Mouse (Mus musculus) gastrocnemius, adult 8-10 months (tissue): ENCODE results near the gene Vwa8. TPM values are rescaled to one million over a fixed set of nuclear protein-coding genes. Genes with fewer than 3 reads are reported as not detected.

Source experiments
- DNase-seq, 2 experiments: peaks; one replicate each; pipeline ENCODE4 v3.0.0; 2022; ENCODE audit warnings: low spot score in 2 of 2
- total RNA-seq, 4 experiments: library from RNA; stranded (reverse); gene quantifications; 2 replicates each; pipeline ENCODE4 v1.2.4; 2022

The Vwa8 gene
- total RNA-seq, 4 experiments from 2014 or later: 76.1 to 89.9 (median 79.6) TPM

GRCm38 (mm10) chr14:79178247-79178646 is 329.4 kb downstream of the Vwa8 start:
- DNase-seq: no peak

DNA sequence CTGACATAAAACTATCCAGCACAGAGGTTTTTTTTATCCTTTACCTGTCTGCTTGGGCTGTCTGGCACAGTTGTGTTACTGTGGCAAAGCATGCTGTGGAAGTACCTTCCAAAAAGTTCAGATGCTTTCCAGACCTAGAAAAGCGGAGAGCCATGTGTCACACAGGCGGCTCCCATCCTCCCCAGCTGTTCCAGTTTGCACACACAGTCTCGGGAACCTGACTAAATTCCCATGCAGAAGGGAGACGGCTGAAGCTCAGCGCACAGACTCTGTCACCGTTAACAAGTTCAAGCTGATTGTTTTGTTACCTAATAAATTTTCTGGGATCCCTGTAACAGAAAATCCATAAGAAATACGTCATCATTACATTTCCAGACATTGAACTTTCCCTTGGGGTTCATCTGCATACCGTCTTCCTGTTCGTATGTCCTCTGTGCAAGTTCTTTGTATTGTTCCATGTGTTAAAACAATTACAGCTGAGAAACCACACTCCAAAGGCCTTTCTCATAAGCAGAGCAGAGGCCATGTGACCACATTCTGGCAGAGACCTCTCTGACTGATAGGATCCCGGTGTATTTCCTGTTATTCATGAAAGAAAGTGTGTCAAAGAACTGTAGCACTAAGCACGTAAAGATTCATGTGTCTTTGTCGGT is 331.4 kb downstream of the Vwa8 start:
- DNase-seq: no peak

DNA sequence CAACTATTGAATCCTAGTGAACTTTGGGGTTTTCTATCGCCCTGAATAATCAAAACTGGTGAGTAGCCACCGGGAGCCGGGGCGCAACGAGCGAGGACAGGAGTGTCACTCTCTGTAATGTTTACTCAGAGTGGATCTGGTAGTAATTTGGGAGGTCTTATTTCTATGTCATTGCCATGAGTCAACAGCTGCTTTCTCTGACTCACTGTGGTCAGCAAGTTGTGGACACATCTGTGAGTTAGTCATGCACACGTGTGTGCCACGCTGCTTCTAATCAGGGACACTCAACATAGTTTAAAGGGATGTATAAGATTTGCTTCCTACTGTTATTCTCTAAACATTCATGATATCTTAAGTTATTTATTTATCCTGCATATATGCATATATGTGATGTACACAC is 332.9 kb downstream of the Vwa8 start:
- no peak for DNase-seq

- no peak for DNase-seq
Observed at GRCm38 (mm10) chr14:79182801-79183200, 333.9 kb downstream of the Vwa8 start.

- no peak for DNase-seq
Observed at GRCm38 (mm10) chr14:79183261-79183660, 334.4 kb downstream of the Vwa8 start.

- DNase-seq: no peak
Observed at GRCm38 (mm10) chr14:79184071-79184470, 335.2 kb downstream of the Vwa8 start.

DNA sequence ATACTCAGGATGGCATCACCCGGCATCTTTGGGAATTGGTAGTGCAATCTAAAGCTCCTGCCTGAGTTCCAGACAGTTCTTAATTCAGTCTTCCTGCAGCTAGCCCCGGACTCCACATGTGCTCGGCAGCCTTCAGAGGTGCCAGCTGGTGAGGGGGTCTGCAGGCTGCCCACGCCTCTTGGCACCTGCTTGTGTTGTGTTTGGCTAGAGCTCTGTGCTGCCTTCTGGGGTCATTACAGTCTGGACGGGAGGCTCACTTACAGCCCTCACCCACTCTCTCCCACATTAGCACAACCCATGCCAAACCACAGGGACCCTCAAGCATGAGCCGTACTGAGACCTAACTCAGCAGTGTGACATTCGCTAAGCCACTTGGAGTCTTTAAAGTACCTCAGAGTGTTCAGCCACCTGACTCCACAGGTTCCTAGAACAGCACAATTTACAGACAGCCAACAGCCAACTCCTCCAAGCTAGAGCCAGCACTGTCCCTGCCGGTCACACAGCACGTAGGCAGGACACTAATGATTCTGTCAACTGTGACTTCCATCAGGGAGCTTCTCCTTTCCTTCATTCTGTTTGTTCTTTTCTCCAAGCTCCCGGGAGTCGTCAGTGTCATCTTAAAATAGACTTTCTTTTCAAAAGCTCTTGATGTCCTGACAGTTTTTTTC is 336.3 kb downstream of the Vwa8 start:
- no peak for DNase-seq

DNA sequence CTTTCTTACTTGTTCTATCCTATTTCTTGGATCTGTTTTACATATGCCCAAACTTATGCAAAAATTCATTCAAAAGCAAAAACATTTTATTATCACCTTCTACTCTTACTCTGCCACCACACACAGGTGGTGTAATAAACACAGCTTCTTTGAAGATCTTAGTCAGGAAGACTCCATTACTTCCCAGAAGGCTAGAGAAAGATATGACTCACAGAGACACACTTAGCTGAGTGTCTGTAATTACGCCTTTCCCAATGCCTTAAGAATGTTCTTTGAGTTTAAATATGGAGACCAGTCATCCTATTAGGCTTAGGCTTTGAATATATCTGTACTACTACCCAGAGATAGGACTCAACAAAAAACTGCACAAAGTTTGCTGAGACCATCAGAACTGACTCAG is 338.1 kb downstream of the Vwa8 start:
- no peak for DNase-seq

GRCm38 (mm10) chr14:79196711-79197110 is 347.9 kb downstream of the Vwa8 start:
- no peak for DNase-seq

- no peak for DNase-seq
Observed at GRCm38 (mm10) chr14:79198066-79198465, 349.2 kb downstream of the Vwa8 start.

- no peak for DNase-seq
Observed at GRCm38 (mm10) chr14:79200133-79200891, 351.5 kb downstream of the Vwa8 start.

DNA sequence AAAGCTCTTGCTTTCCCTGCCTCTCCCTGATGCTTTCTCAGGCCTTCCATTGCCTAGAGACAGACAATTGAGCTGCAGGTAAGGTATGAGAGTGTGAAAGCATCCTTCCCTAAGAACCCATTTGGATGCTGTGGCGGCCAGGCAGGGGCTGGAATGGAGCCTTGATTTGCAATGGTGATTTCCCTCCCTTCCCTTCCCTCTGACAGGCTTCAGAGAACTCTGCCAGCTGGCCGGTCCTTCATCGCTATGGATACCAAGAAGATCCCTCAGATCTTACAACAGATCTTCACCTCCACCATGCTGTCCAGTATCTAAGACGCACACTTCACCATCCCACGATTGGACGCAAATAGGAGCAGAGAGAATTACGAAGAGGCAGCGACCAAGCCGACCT is 352.0 kb downstream of the Vwa8 start:
- no peak for DNase-seq

GRCm38 (mm10) chr14:79202722-79203362 is 354.0 kb downstream of the Vwa8 start:
- no peak for DNase-seq

DNA sequence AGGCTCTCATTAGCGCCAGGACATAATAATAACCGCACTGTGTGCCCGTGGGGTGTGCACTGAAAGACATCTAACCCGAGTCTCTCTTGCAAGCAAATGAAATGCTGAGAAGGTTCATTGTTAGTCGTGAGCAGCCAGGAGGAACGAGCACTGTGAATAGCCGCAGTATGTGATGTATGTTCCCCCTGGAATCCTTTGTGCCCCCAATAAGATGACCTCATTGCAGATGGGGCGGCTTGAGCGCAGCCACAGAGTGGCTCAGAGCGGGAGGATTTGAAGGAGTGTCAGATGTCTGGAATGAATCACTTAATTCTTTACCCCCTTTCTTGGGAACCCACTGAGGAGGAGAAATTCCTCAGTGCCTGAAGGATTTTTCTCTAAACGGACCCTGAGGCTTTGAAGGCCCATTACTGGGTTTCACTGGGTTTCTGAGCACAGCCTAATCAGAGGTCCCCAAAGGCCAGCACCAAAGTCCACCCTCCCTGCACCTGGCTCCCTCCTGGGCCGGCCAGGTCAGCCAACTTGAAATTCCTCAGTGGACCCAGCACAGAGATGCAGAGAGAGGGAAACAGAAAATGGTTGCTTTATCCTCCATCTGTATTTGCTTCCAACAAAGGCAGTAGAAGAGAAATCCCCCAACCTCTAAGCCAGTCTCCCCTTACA is 354.8 kb downstream of the Vwa8 start:
- DNase-seq: no peak

GRCm38 (mm10) chr14:79204866-79205265 is 356.0 kb downstream of the Vwa8 start:
- DNase-seq: no peak

- peak; percentile 55 to 69 for DNase-seq
Observed at GRCm38 (mm10) chr14:79206210-79206609, 357.4 kb downstream of the Vwa8 start.

- no peak for DNase-seq
Observed at GRCm38 (mm10) chr14:79208468-79208867, 359.6 kb downstream of the Vwa8 start.

GRCm38 (mm10) chr14:79209813-79210212 is 361.0 kb downstream of the Vwa8 start:
- no peak for DNase-seq

DNA sequence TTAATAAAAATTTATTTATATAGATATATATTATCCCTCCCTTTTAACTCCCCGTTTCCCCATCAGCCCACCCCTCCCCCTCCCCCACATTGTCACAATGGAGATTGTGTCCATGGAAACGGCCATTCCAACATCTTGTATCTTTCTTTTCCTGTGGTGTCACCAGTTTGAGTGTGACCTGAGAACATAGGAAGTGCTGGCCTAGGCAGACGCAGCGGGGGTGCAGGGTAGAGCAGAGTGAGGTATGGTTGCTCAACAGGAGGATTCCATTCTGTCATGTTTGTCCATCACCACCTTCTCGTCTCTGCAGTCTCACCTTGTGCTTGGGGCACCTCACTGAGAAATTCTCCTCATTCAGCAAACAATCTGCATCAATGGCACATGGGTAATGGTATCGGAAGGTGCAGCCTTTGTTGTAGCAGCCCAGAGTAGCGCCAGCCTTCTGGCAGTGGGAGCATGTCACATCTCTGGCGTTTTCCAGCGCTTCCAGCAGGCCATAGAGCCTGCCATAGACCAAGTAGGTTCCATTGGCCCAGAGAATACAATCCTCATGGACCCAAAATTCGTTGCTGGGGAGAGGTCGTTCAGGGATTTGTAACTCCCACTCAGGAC is 363.6 kb downstream of the Vwa8 start:
- no peak for DNase-seq

GRCm38 (mm10) chr14:79214129-79214528 is 365.3 kb downstream of the Vwa8 start:
- DNase-seq: no peak

DNA sequence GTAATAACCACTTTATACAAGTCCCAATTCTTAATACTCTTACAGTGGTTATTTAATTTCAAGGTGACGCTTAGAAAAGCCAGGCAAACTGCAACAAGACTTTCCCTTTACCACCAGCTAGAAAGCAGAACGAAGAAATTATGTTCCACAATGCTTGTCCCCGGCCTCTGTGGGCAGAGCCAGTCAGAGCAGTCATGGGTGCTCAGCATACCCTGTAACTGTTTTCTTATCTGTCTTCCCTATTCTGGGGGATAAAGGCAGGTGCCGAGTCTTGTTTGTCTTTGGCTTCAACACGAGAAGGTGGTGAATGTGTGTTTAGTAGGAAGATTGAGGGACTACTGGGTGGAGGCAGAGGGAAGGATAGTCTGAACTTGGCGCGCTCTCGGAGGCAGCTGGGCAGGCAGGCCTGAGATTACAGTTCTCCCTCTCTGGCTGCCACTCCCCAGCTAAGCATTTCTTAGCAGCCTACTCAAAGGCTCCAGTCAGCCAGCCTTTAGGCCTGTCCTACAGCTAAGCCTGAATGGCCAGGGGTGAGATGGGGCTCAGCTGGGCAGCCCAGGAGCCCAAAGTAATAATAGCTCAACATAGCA is 365.9 kb downstream of the Vwa8 start:
- no peak for DNase-seq
